Mouse (Mus musculus) erythroblast, embryonic 14.5 days (primary cell): ENCODE measurements at regions not wholly inside any gene's neighbourhood (a gene's known extent, or its start where the extent isn't known, plus 50 kb on each side); places are given as distances from the start of the nearest gene placed in this dataset.

Experiments used
- GATA1 ChIP-seq: IDR thresholded peaks from 2 replicates; pipeline ENCODE4 v1.6.1; 2012; ENCODE audit warnings: low read length, inconsistent platforms, mixed read lengths
- TAL1 ChIP-seq: IDR thresholded peaks from 3 replicates; pipeline ENCODE4 v1.6.1; 2012; ENCODE audit warnings: low read length, inconsistent platforms, mixed read lengths

- TF ChIP-seq TAL1, result no peak
- TF ChIP-seq GATA1, result no peak
Observed at GRCm38 (mm10) chr9:33475106-33475505, 839.1 kb downstream of the Ets1 start.
